Mouse (Mus musculus): ENCODE results near the gene Afap1l2.

GRCm38 (mm10) chr19:56944826-56945225, 63.2 kb downstream of the Afap1l2 start:
- TF ChIP-seq CTCF (conservative IDR thresholded peaks at IDR 0.05; ENCODE audit: insufficient read depth, insufficient read length, low read depth, low read length): no peak
- TF ChIP-seq POLR2A (IDR thresholded peaks at IDR 0.05; ENCODE audit: low read depth, low read length): no peak
